Mouse (Mus musculus) MEL (cell line): ENCODE results near the gene Frmd4b. TPM values are rescaled to one million over a fixed set of nuclear protein-coding genes. Genes with fewer than 3 reads are reported as not detected.

Experiments
- DNase-seq: peaks from one replicate; pipeline ENCODE4 v3.0.0; 2011; ENCODE audit warnings: low read depth, low spot score
- H3K27ac ChIP-seq: 2 replicates; pipeline ENCODE4 v1.5.1; 2012; ENCODE audit warnings: low read depth, mild to moderate bottlenecking, control low read depth, low read length, moderate library complexity; ENCODE audit not compliant: control insufficient read depth
- H3K27me3 ChIP-seq, 2 experiments: fragments of 150-350 bp in 1 of 2; sonication (generic) in 1 of 2; 2 replicates each; pipeline ENCODE4 v1.6.1; 2012; ENCODE audit warnings: low read length in 2 of 2, mild to moderate bottlenecking in 2 of 2, improper control_type of control experiment in 1 of 2, moderate library complexity in 1 of 2; ENCODE audit not compliant: insufficient read depth in 2 of 2, control insufficient read depth in 1 of 2
- H3K36me3 ChIP-seq, 2 experiments: 2 replicates each; pipeline ENCODE4 v1.6.1; 2012 to 2014; ENCODE audit warnings: low read length in 2 of 2, improper control_type of control experiment in 1 of 2, inconsistent platforms in 1 of 2, mild to moderate bottlenecking in 1 of 2; ENCODE audit not compliant: insufficient read depth in 2 of 2, control insufficient read depth in 1 of 2
- H3K4me1 ChIP-seq, 2 experiments: fragments of 150-350 bp in 1 of 2; sonication (generic) in 1 of 2; 2 replicates each; pipeline ENCODE4 v1.6.1; 2012; ENCODE audit warnings: low read length in 2 of 2, improper control_type of control experiment in 1 of 2, mild to moderate bottlenecking in 1 of 2; ENCODE audit not compliant: insufficient read depth in 2 of 2, control insufficient read depth in 1 of 2
- H3K4me3 ChIP-seq, 2 experiments: fragments of 150-350 bp in 1 of 2; sonication (generic) in 1 of 2; 2 replicates each; pipeline ENCODE4 v1.5.1; 2012; ENCODE audit warnings: low read depth in 2 of 2, low read length in 2 of 2, mild to moderate bottlenecking in 2 of 2, moderate library complexity in 2 of 2, control low read depth in 1 of 2, improper control_type of control experiment in 1 of 2; ENCODE audit not compliant: control insufficient read depth in 1 of 2, insufficient read depth in 1 of 2
- H3K79me2 ChIP-seq: 2 replicates; pipeline ENCODE4 v1.6.1; 2012; ENCODE audit warnings: mild to moderate bottlenecking, low read length, moderate library complexity; ENCODE audit not compliant: control insufficient read depth, poor library complexity, insufficient read depth
- H3K9ac ChIP-seq: 2 replicates; pipeline ENCODE4 v1.6.1; 2012; ENCODE audit warnings: low read depth, mild to moderate bottlenecking, control low read depth, low read length, moderate library complexity; ENCODE audit not compliant: control insufficient read depth, poor library complexity, severe bottlenecking
- H3K9me3 ChIP-seq: fragments of 150-350 bp; sonication (generic); replicated peaks from 2 replicates; pipeline ENCODE4 v1.6.1; 2012; ENCODE audit warnings: mild to moderate bottlenecking, low read length, improper control_type of control experiment, moderate library complexity; ENCODE audit not compliant: insufficient read depth
- ETS1 ChIP-seq: IDR thresholded peaks from 2 replicates; pipeline ENCODE4 v1.6.1; 2012; ENCODE audit warnings: low read depth, mild to moderate bottlenecking, inconsistent platforms, low read length, improper control_type of control experiment, moderate library complexity
- HCFC1 ChIP-seq: IDR thresholded peaks from 2 replicates; pipeline ENCODE4 v1.6.1; 2012; ENCODE audit warnings: low read depth, mild to moderate bottlenecking, inconsistent platforms, low read length, improper control_type of control experiment, moderate library complexity
- JUND ChIP-seq: IDR thresholded peaks from 2 replicates; pipeline ENCODE4 v1.6.1; 2011; ENCODE audit warnings: low read depth, mild to moderate bottlenecking, improper control_type of control experiment, low read length
- KAT2A ChIP-seq: conservative IDR thresholded peaks from 2 replicates; pipeline ENCODE4 v1.6.1; 2012; ENCODE audit warnings: low read depth, low read length, improper control_type of control experiment, inconsistent platforms
- MAFK ChIP-seq: IDR thresholded peaks from 2 replicates; pipeline ENCODE4 v1.6.1; 2011; ENCODE audit warnings: low read depth, mild to moderate bottlenecking, low read length, improper control_type of control experiment, borderline replicate concordance
- MAZ ChIP-seq: IDR thresholded peaks from 2 replicates; pipeline ENCODE4 v1.6.1; 2012; ENCODE audit warnings: low read depth, mild to moderate bottlenecking, inconsistent platforms, low read length, improper control_type of control experiment
- MEF2A ChIP-seq: IDR thresholded peaks from 2 replicates; pipeline ENCODE4 v1.6.1; 2014; ENCODE audit warnings: low read depth, mild to moderate bottlenecking, inconsistent platforms, low read length, improper control_type of control experiment; ENCODE audit not compliant: poor library complexity, insufficient replicate concordance, severe bottlenecking; ENCODE audit errors: extremely low read depth
- POLR2A ChIP-seq, 2 experiments: IDR thresholded peaks; 2 replicates each; pipeline ENCODE4 v1.6.1; 2011 to 2012; ENCODE audit warnings: low read length in 2 of 2, mild to moderate bottlenecking in 2 of 2, control low read depth in 1 of 2, improper control_type of control experiment in 1 of 2, low read depth in 1 of 2, moderate library complexity in 1 of 2; ENCODE audit not compliant: control insufficient read depth in 1 of 2, insufficient read depth in 1 of 2, poor library complexity in 1 of 2
- POLR2AphosphoS2 ChIP-seq: IDR thresholded peaks from 2 replicates; pipeline ENCODE4 v1.6.1; 2011; ENCODE audit warnings: low read length, improper control_type of control experiment
- POLR2AphosphoS5 ChIP-seq: IDR thresholded peaks from 2 replicates; pipeline ENCODE4 v1.6.1; 2012; ENCODE audit warnings: low read depth, borderline replicate concordance, mild to moderate bottlenecking, inconsistent platforms, low read length, moderate library complexity, mixed read lengths
- RAD21 ChIP-seq: IDR thresholded peaks from 2 replicates; pipeline ENCODE4 v1.6.1; 2011; ENCODE audit warnings: mild to moderate bottlenecking, low read depth, low read length, improper control_type of control experiment
- RCOR1 ChIP-seq: IDR thresholded peaks from 2 replicates; pipeline ENCODE4 v1.6.1; 2012; ENCODE audit warnings: low read depth, mild to moderate bottlenecking, inconsistent platforms, low read length, improper control_type of control experiment
- SMC3 ChIP-seq: IDR thresholded peaks from 2 replicates; pipeline ENCODE4 v1.6.1; 2011; ENCODE audit warnings: low read depth, low read length, improper control_type of control experiment
- UBTF ChIP-seq: IDR thresholded peaks from 2 replicates; pipeline ENCODE4 v1.6.1; 2012; ENCODE audit warnings: low read depth, mild to moderate bottlenecking, inconsistent platforms, low read length, improper control_type of control experiment, moderate library complexity, borderline replicate concordance; ENCODE audit not compliant: insufficient read depth
- USF1 ChIP-seq: IDR thresholded peaks from 2 replicates; pipeline ENCODE4 v1.6.1; 2014; ENCODE audit warnings: low read depth, mild to moderate bottlenecking, inconsistent platforms, low read length, improper control_type of control experiment, moderate library complexity
- ZNF384 ChIP-seq: IDR thresholded peaks from 2 replicates; pipeline ENCODE4 v1.6.1; 2012; ENCODE audit warnings: low read depth, mild to moderate bottlenecking, inconsistent platforms, low read length, improper control_type of control experiment
- polyA plus RNA-seq, 2 experiments: library from polyadenylated mRNA; stranded (reverse) in 1 of 2; unstranded in 1 of 2; fragments of >175 nt in 1 of 2; fragments of >200 nt in 1 of 2; gene quantifications; 2 replicates each; pipeline versions ENCODE4 v1.2.1 to v1.2.4; 2012; ENCODE audit warnings: low replicate concordance in 2 of 2, low read depth in 1 of 2; ENCODE audit not compliant: insufficient read length in 2 of 2, insufficient read depth in 1 of 2, missing spikeins in 1 of 2
- total RNA-seq: library from RNA; depleted of rRNA; stranded (reverse); fragments of 300-350 nt; gene quantifications from 2 replicates; pipeline ENCODE4 v1.2.3, GENCODE M21; 2012

The Frmd4b gene
- total and polyA plus RNA-seq, 3 experiments: 0.18 TPM; not detected in 2

GRCm38 (mm10) chr6:97457954-97458353 lies 159.4 kb downstream of the Frmd4b start:
- no peak for DNase-seq
- TF ChIP-seq POLR2A (IDR thresholded peaks at IDR 0.05; ENCODE audit: control insufficient read depth in 1 of 2, insufficient read depth in 1 of 2, low read depth in 1 of 2, low read length in 2 of 2, poor library complexity in 1 of 2) (no peak), MEF2A (no peak), MAZ (no peak), RAD21 (no peak), SMC3 (no peak), ZNF384 (no peak), JUND (no peak), KAT2A (no peak), POLR2AphosphoS2 (no peak), RCOR1 (no peak), MAFK (no peak), ETS1 (no peak)
- Histone ChIP-seq H3K27me3 (no peaks in the 10 kb centered on the region), H3K9me3 (no peaks in the 10 kb centered on the region), H3K79me2 (no peaks in the 10 kb centered on the region), H3K36me3 (no peaks in the 10 kb centered on the region), H3K4me1 (no peaks in the 10 kb centered on the region; a peak in 1 of 4 replicates), H3K4me3 (no peak overlapping the region), H3K27ac (no peak overlapping the region), H3K9ac (no peak overlapping the region)

- H3K4me3 ChIP-seq: no peak overlapping the region
- no peaks in the 10 kb centered on the region for H3K79me2 ChIP-seq
- H3K36me3 ChIP-seq: no peaks in the 10 kb centered on the region
- no peak overlapping the region for H3K27ac ChIP-seq
- no peaks in the 10 kb centered on the region; a peak in 1 of 4 replicates for H3K4me1 ChIP-seq
- no peak overlapping the region for H3K9ac ChIP-seq
- no peaks in the 10 kb centered on the region for H3K27me3 ChIP-seq
- TF ChIP-seq UBTF (no peak), POLR2AphosphoS5 (no peak), USF1 (peak; percentile 51; the same call in 1 of the 2 replicates), HCFC1 (no peak)
- H3K9me3 ChIP-seq: no peaks in the 10 kb centered on the region
- peak; percentile 4 for DNase-seq
Observed at GRCm38 (mm10) chr6:97457210-97457609, 160.1 kb downstream of the Frmd4b start.
